Mouse (Mus musculus): ENCODE measurements around the gene Tasp1. TPM values are rescaled to one million over a fixed set of nuclear protein-coding genes. Genes with fewer than 3 reads are reported as not detected.

Tasp1 gene
- polyA plus RNA-seq (2016; fragmentation: Nextera tagmentation; extraction: Ambion mirVana) = 20.6 and 20.8 TPM in 2 replicates

DNA sequence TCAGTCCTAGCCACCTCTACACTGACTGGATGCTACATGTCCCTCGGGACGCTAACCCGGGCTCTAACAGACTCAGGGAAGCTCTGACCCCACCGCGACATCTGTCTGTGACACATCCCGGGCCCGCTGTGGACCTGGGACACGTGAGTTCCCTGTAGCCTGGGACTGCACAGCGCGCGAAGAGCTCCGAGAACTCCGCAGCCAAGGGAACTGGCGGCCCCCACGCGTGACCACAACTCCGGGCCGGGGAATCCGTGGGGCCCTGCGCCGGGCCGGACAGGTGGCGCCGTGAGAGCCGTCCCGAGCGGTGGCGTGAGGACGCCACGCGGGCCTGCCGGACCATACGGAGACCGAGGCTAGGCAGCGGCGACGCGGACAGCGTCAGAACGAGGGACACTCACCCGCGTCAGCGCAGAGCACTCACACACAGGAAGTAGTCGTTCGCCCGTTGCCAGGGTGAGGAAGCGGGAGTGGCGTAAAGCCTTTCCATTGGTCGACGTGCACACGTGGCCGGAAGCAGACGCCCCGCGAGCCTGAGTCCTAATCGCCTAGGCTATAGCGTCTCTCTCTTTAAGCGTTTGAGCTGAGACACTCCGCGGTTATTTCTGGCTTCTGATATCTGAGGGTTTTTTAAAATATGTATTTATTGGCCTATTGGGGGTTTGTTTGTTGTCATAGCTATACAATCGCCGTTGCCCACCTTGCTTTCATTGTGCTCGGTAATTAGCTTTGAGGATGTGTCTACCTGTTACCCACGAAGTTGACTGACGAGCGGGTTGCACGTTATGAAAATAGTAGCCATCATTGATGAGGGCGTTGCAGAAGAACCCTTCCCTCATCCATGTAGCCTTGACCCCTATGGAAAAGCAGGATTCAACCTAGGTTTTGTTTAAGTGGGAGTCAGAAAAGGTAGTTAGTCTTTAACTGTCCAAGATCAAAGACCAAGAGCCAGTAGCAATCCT is at the start of gene Tasp1:
TSS of gene Tasp1 (minus strand) at position 453 of the 962 bp plus-strand sequence.
- peak within 1 kb of the TSS; percentile 96 for H3K9ac ChIP-seq
- WGBS (ENCODE audit: insufficient replicate concordance) = 2% methylated on average over 68 of the region's 68 CpGs
- ATAC-seq = peak; percentile 100

DNA sequence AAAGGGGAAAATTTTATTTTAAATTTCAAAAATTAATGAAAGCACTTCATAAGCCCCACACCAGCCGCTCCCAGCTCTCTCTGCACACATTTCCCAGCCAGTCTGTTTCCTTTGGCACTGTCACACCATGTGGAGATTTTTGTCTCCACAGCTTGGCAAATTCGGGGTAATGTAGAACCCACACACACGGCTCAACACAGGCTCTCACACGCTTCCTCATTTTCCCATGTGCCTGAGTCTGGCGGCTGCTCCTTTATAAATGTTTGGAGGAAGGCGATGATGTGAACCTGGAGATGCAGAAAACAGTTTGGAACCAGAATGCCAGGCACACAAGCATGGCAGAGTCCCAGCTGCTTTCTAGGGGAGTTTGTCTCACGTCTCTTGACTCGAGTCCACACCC is 47.2 kb upstream of the Tasp1 start:
- 64% methylated on average over 8 of the region's 8 CpGs for WGBS (ENCODE audit: insufficient replicate concordance)
- Histone ChIP-seq H3K27ac (no peak overlapping the region), H3K4me2 (no peak overlapping the region), H3K4me1 (no peaks in the 10 kb centered on the region), H3K36me3 (no peaks in the 10 kb centered on the region), H3K4me3 (no peak overlapping the region), H3K27me3 (replicated peaks) (no peaks in the 10 kb centered on the region), H3K9ac (no peak overlapping the region), H3K9me3 (replicated peaks) (no peaks in the 10 kb centered on the region)
- no peak for ATAC-seq

More for the DNA sequence above, at the start of gene Tasp1:
- peak within 1 kb of the TSS; percentile 94 for H3K4me3 ChIP-seq
- 0 out of 2 replicates have a peak, but pooled peaks cover 4% of the 10 kb centered on the region for H3K36me3 ChIP-seq
- H3K27me3 ChIP-seq (replicated peaks) = peaks cover 11% of the 10 kb centered on the region
- no peaks in the 10 kb centered on the region for H3K9me3 ChIP-seq (replicated peaks)
- H3K4me2 ChIP-seq = peak within 1 kb of the TSS; percentile 89
- H3K27ac ChIP-seq = peak within 1 kb of the TSS; percentile 94
- peaks cover 38% of the 10 kb centered on the region for H3K4me1 ChIP-seq

DNA sequence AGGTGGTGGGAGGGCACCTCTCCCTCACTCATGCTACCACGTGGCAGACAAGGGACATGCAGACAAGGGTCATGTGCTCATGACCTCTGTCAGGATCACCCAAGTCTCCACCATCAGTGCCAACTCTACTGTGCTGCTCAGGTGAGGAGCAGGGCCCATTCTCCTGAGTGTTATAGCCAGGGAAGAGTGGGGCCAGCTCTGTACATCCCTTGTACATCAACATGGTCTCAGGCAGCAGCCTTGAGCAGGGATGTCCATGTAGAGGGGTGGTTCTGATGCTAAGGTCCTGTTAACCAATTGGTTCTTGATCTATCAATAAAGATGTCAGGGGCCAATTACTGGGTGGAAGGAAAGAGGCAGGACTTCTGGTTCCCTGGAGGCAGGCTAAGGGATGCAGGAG is 42.3 kb upstream of the Tasp1 start:
- no peaks in the 10 kb centered on the region for H3K36me3 ChIP-seq
- no peaks in the 10 kb centered on the region; the same call in 1 of the 2 replicates for H3K27me3 ChIP-seq (replicated peaks)
- H3K9ac ChIP-seq = no peak overlapping the region
- no peaks in the 10 kb centered on the region for H3K9me3 ChIP-seq (replicated peaks)
- H3K4me3 ChIP-seq = no peak overlapping the region
- 0 out of 2 replicates have a peak, but pooled peaks have one; percentile 32 for ATAC-seq
- no peak overlapping the region for H3K27ac ChIP-seq
- WGBS (ENCODE audit: insufficient replicate concordance) = 29% methylated on average over 1 of the region's 1 CpGs
- H3K4me2 ChIP-seq = no peak overlapping the region
- H3K4me1 ChIP-seq = no peaks in the 10 kb centered on the region

DNA sequence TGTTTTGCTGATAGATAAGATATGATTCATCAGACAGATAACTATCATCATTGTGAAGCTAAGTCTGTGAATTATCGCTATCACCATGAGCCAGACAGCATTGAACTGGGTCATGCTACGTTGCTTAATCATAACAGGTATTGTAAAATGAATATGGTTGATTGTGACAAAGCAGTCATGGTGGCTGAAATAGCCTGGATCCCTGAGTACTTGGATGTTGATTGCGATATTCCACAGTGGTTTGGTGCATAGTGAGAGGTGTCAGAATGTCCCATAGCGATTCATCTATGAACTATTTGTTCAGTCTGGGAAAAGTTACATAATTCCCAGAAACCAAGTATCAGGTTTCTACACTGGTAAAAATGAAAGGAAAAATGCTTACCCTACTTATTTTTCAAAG is 41.0 kb upstream of the Tasp1 start:
- H3K4me2 ChIP-seq = no peak overlapping the region
- H3K36me3 ChIP-seq = no peaks in the 10 kb centered on the region
- H3K4me3 ChIP-seq = no peak overlapping the region
- no peaks in the 10 kb centered on the region for H3K9me3 ChIP-seq (replicated peaks)
- 78% methylated on average over 4 of the region's 4 CpGs for WGBS (ENCODE audit: insufficient replicate concordance)
- H3K9ac ChIP-seq = no peak overlapping the region
- no peak for ATAC-seq
- H3K4me1 ChIP-seq = no peaks in the 10 kb centered on the region
- H3K27ac ChIP-seq = no peak overlapping the region
- H3K27me3 ChIP-seq (replicated peaks) = no peaks in the 10 kb centered on the region; the same call in 1 of the 2 replicates

DNA sequence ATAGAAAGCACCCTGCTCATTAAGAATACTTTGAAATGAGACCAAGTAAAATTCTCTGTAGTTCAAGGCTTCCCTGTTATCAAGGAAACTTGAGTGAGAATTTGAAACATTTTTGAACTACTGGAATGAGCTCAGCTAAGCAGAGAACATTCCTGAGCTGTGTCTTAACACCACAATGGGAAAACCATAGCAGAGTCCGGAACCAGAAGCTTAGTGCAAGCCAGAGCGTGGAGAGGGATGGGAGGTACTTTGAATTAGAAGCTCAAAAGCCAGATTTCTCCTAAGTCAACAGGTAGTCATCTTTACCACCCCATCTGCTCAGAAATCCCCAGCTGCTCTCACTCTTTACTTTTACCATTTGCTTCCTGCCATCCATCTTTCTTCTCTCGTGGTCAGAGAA is 38.3 kb upstream of the Tasp1 start:
- no peak overlapping the region for H3K9ac ChIP-seq
- WGBS (ENCODE audit: insufficient replicate concordance) = 64% methylated on average over 3 of the region's 3 CpGs
- H3K9me3 ChIP-seq (replicated peaks) = no peaks in the 10 kb centered on the region
- H3K36me3 ChIP-seq = no peaks in the 10 kb centered on the region
- H3K27ac ChIP-seq = no peak overlapping the region
- H3K27me3 ChIP-seq (replicated peaks) = no peaks in the 10 kb centered on the region; the same call in 1 of the 2 replicates
- ATAC-seq = no peak
- no peak overlapping the region for H3K4me2 ChIP-seq
- H3K4me3 ChIP-seq = no peak overlapping the region
- H3K4me1 ChIP-seq = peaks cover 6% of the 10 kb centered on the region

DNA sequence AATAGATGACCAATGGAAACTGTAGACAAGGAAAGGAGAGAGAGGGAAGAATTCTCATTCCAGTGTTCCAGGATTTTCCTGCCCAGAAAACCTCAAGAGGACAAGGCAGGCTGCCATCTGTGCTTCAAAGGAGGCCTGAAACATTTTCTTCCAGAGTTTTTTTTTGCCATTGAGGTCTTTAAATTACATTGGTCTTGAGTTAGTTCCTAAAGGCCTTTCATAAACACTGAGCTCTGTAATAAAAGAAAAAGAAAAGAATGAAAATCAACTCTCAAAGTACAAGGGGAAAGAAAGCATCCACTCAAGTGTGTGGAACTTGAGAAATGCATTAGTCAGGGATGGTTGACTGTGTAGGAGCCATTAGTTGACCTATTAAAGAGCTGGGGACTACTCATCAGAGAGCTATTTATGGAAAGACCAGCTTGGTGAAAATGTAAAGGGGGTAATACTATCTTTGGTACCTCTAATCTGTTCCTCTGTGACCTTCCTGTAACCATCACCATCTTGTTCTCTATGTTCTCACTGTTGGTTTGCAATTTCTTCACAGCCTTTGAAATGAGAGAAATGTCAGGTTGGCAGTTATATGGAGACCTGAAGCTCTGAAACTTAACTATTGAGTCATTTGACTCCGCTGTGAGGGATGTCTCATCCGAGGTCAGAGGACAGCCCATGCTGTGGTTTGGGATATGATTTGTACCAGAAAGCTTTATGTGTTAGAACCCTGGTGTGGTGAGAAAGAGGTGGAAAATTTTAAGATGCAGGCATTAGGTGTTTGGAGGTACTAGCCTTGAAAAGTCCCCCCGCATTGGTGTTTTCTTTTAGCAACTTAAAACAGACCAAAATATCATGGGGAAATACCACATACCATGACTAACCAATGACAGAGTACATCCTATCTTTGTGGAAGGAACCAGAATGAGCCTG is 34.2 kb upstream of the Tasp1 start:
- no peak overlapping the region for H3K4me2 ChIP-seq
- ATAC-seq = no peak
- 71% methylated on average over 3 of the region's 3 CpGs for WGBS (ENCODE audit: insufficient replicate concordance)

DNA sequence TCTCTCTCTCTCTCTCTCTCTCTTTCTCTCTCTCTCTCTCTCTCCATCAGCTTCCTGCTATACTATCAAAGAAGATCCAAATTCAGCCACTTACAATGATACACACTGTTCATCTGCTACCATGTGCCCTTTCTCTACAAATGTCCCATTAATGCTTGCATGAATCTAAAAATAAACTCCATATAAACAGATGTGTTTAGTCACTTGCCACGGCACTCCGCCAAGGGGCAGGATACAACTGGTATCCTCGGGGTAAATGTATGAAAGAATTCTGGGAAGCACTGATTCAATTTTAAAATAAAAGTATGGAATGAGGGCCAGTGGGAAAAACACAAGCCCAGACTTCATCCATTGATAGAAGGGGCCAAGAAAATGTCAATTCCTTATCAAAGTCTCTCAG is 33.4 kb upstream of the Tasp1 start:
- no peak overlapping the region for H3K4me3 ChIP-seq
- no peak for ATAC-seq
- no peaks in the 10 kb centered on the region for H3K36me3 ChIP-seq
- H3K4me1 ChIP-seq = peaks cover 37% of the 10 kb centered on the region
- 83% methylated on average over 3 of the region's 3 CpGs for WGBS (ENCODE audit: insufficient replicate concordance)
- no peaks in the 10 kb centered on the region for H3K9me3 ChIP-seq (replicated peaks)
- H3K4me2 ChIP-seq = no peak overlapping the region
- H3K27me3 ChIP-seq (replicated peaks) = no peaks in the 10 kb centered on the region
- no peak overlapping the region for H3K27ac ChIP-seq
- no peak overlapping the region for H3K9ac ChIP-seq

More for the DNA sequence above, 34.2 kb upstream of the Tasp1 start:
- Histone ChIP-seq H3K27me3 (replicated peaks) (no peaks in the 10 kb centered on the region), H3K9ac (no peak overlapping the region), H3K9me3 (replicated peaks) (no peaks in the 10 kb centered on the region), H3K4me3 (no peak overlapping the region), H3K27ac (no peak overlapping the region), H3K36me3 (no peaks in the 10 kb centered on the region), H3K4me1 (peaks cover 37% of the 10 kb centered on the region)

DNA sequence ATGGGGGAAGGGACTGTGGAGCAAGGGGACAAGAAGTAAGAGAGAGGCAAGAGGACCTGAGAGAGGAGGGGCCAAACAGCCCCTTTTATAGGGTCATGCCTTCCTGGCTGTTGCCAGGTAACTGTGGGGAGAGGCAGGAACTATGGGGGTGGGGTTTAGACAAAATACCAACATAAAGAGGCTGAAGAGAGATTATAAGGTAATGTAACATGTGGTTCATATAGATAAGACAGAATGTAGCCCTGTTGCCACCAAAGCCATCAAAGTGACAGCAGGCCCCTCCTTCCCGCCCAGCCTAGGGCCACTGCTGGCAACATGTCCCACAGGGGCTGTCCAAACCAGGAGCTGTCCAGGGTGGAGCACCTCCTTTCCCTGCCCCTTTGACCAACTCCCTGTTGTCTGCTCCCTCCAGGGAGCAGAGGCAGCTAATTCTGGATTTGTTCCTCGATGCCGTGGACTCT is 30.6 kb upstream of the Tasp1 start:
- Histone ChIP-seq H3K9ac (peak overlapping the region; percentile 35; the same call in 1 of the 2 replicates), H3K4me3 (no peak overlapping the region; the same call in 1 of the 2 replicates), H3K9me3 (replicated peaks) (no peaks in the 10 kb centered on the region), H3K4me2 (peak overlapping the region; percentile 57), H3K4me1 (peaks cover 37% of the 10 kb centered on the region), H3K36me3 (no peaks in the 10 kb centered on the region), H3K27me3 (replicated peaks) (no peaks in the 10 kb centered on the region), H3K27ac (peak overlapping the region; percentile 90)
- ATAC-seq = peak; percentile 99
- WGBS (ENCODE audit: insufficient replicate concordance) = 34% methylated on average over 3 of the region's 3 CpGs

DNA sequence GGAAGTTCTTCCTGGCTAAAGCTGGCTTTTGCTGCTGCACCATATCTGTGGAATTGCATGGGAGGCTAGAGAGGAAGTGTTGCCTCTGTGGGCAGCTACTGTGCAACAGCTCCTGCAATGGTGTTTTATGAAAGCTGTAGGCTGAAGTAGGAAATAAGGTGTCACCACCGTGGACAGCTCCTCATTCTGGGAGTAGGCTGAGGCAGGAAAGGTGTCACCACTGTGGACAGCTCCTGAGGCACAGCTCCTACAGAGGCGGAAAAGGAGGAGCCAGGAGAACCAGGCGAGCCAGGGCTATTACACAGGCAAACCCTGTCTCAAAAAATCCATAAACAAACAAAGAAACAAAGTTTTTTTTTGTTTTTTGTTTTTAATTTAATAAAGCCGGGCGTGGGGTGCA is 29.4 kb upstream of the Tasp1 start:
- Histone ChIP-seq H3K27ac (no peak overlapping the region), H3K36me3 (no peaks in the 10 kb centered on the region), H3K4me1 (peaks cover 37% of the 10 kb centered on the region), H3K9me3 (replicated peaks) (no peaks in the 10 kb centered on the region), H3K4me3 (no peak overlapping the region), H3K9ac (no peak overlapping the region), H3K27me3 (replicated peaks) (no peaks in the 10 kb centered on the region), H3K4me2 (no peak overlapping the region)
- ATAC-seq = no peak
- WGBS (ENCODE audit: insufficient replicate concordance) = 70% methylated on average over 5 of the region's 5 CpGs

DNA sequence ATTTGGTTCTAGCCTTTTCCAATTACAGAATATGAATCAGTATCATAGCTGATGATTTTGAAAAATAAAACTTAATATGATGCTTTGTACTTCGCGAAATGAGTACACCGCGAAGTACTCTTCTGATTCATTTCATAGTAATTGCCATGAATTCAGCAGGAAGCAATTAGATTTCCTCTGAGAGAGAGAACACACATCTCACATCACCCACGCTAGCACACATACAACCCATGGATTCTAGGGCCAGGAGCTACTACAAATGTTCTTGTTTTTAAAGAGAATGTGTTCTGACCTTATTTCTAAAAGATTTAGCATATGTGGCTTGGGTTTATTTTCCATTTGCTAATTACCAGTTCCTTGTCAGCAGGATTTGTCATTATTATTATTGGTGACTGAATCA is 26.8 kb upstream of the Tasp1 start:
- H3K4me3 ChIP-seq = no peak overlapping the region
- ATAC-seq = no peak
- 77% methylated on average over 5 of the region's 5 CpGs for WGBS (ENCODE audit: insufficient replicate concordance)

DNA sequence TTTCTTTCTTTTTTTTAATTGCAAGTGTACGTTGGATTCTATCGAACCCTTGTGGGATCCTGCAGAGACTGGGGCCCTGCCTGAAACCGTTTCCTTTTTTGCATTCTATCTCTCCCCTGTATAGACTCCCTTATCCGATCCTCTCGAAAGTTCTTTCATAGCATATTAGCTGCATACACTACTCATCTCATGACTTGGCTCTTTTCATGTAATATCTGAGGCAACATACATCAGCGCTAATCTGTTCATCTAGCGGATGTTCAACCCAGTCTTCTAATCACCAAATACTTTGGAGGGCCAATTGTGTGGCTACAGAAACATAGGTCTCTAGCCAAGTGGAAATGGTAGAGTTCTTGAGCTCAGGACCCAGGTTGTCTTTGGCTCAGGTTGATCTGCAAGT is 17.6 kb upstream of the Tasp1 start:
- Histone ChIP-seq H3K9ac (no peak overlapping the region), H3K4me1 (peaks cover 24% of the 10 kb centered on the region), H3K36me3 (no peaks in the 10 kb centered on the region), H3K9me3 (replicated peaks) (no peaks in the 10 kb centered on the region), H3K4me2 (no peak overlapping the region), H3K27ac (no peak overlapping the region), H3K27me3 (replicated peaks) (no peaks in the 10 kb centered on the region), H3K4me3 (no peak overlapping the region)
- peak; percentile 49 for ATAC-seq
- 66% methylated on average over 7 of the region's 7 CpGs for WGBS (ENCODE audit: insufficient replicate concordance)

More for the DNA sequence above, 26.8 kb upstream of the Tasp1 start:
- no peaks in the 10 kb centered on the region for H3K36me3 ChIP-seq
- no peak overlapping the region for H3K4me2 ChIP-seq
- no peaks in the 10 kb centered on the region for H3K9me3 ChIP-seq (replicated peaks)
- no peak overlapping the region for H3K9ac ChIP-seq
- no peak overlapping the region for H3K27ac ChIP-seq
- peaks cover 24% of the 10 kb centered on the region for H3K4me1 ChIP-seq
- H3K27me3 ChIP-seq (replicated peaks) = no peaks in the 10 kb centered on the region

Data from liver, embryonic 12.5 days (tissue).